Mouse (Mus musculus) kidney, adult 9 months (tissue): ENCODE measurements around the gene Aspdh.

Experiments
- DNase-seq: peaks from one replicate; pipeline ENCODE4 v3.0.0; 2022

Gene Aspdh

DNA sequence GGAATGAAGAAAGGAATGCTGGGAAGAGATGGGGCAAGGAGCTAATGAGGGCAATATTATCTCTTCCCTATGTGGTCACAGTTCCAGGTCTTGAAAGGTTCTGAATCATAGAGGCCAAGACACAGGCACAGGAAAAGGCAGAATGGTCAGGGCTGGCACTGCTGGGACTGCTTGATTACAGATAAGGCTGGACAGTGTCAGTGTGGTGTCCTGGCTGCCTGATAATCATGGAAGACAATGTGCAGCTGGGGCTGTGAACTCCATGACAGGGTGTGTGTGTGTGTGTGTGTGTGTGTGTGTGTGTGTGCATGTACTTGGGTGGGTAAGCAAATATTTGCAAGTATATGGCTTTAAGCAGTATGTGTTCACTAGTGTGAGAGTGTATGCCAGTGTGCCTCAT is 42.3 kb downstream of the Aspdh start:
- DNase-seq: no peak
